In genomic region chr1:165194662-165195013, GRCm38 (mm10) we compare ENCODE assay signal across 9 mouse cellular contexts. TPM values are rescaled to one million over a fixed set of nuclear protein-coding genes. Genes with fewer than 3 reads are reported as not detected.
DNase-seq lines count a peak whose midpoint lies in the region; ATAC-seq and TF ChIP-seq lines count a peak whose summit lies in the region.
"Had no signal": no experiment of that assay in that cellular context is flagged by ENCODE, and none has a peak within 500 bp of the region (broad histone marks: within the 10 kb centered on the region; RNA-seq: fewer than 3 reads in every experiment).

No protein-coding gene starts in this region.

- H3K9ac ChIP-seq in liver, adult 2 months (ENCODE audit: low read depth, low read length), result no peak overlapping the region
- peak overlapping the region; percentile 67 for H3K9ac ChIP-seq in embryonic facial prominence, embryonic 14.5 days (ENCODE audit: low read depth, low read length)
- peak overlapping the region; percentile 78; the same call in 1 of the 2 replicates for H3K9ac ChIP-seq in intestine, embryonic 15.5 days
- peak overlapping the region; percentile 60; the same call in 1 of the 2 replicates for H3K9ac ChIP-seq in neural tube, embryonic 12.5 days

- no peak for DNase-seq in liver, adult 2 months (ENCODE audit: extremely low read depth, low read depth, low spot score)
- DNase-seq in liver, result no peak
- DNase-seq in embryonic facial prominence, embryonic 14.5 days (ENCODE audit: low spot score), result no peak
- DNase-seq in retina, embryonic 14.5 days (ENCODE audit: low spot score), result no peak
- no peak for DNase-seq in gastrocnemius, adult 18-20 months (ENCODE audit: low spot score)
- no peak for DNase-seq in kidney, postnatal 10 days

- H3K27ac ChIP-seq in liver, adult 2 months (replicated peaks; ENCODE audit: insufficient read depth, low read depth, low read length), result peak overlapping the region; percentile 66
- H3K27ac ChIP-seq in embryonic facial prominence, embryonic 14.5 days (replicated peaks; ENCODE audit: low read depth, low read length), result peak overlapping the region; percentile 52; the same call in 1 of the 2 replicates
- H3K27ac ChIP-seq in intestine, embryonic 15.5 days, result peak overlapping the region; percentile 28; the same call in 1 of the 2 replicates
- H3K27ac ChIP-seq in neural tube, embryonic 12.5 days, result no peak overlapping the region

- no peaks in the 10 kb centered on the region for H3K9me3 ChIP-seq in embryonic facial prominence, embryonic 14.5 days (ENCODE audit: control insufficient read depth, low read length)
- no peaks in the 10 kb centered on the region for H3K9me3 ChIP-seq in intestine, embryonic 15.5 days
- H3K9me3 ChIP-seq in neural tube, embryonic 12.5 days, result no peaks in the 10 kb centered on the region

- peaks cover 15% of the 10 kb centered on the region; the same call in 1 of the 2 replicates for H3K79me2 ChIP-seq in liver, adult 2 months (ENCODE audit: control insufficient read depth, insufficient read depth, low read length)

- H3K4me1 ChIP-seq in liver, adult 2 months (ENCODE audit: control insufficient read depth, insufficient read depth, low read length), result peaks cover 9% of the 10 kb centered on the region; the same call in 1 of the 2 replicates
- H3K4me1 ChIP-seq in embryonic facial prominence, embryonic 14.5 days (ENCODE audit: control insufficient read depth, insufficient read depth, low read length), result peaks cover 6% of the 10 kb centered on the region; the same call in 1 of the 2 replicates
- H3K4me1 ChIP-seq in intestine, embryonic 15.5 days (replicated peaks), result peaks cover 4% of the 10 kb centered on the region; the same call in 1 of the 2 replicates
- H3K4me1 ChIP-seq in neural tube, embryonic 12.5 days, result peaks cover 4% of the 10 kb centered on the region; the same call in 1 of the 2 replicates

- WGBS in liver, adult 2 months, result under 1% methylated on average over 5 of the region's 5 CpGs
- 7% methylated on average over 5 of the region's 5 CpGs for WGBS in embryonic facial prominence, embryonic 14.5 days
- 9% methylated on average over 5 of the region's 5 CpGs for WGBS in intestine, embryonic 15.5 days
- 19% methylated on average over 5 of the region's 5 CpGs for WGBS in neural tube, embryonic 12.5 days

- no peak for TF ChIP-seq CTCF in liver, adult 2 months (IDR thresholded peaks at IDR 0.05; ENCODE audit: low read depth, low read length)

- peak overlapping the region; percentile 94 for H3K4me3 ChIP-seq in liver, adult 2 months (ENCODE audit: insufficient read depth, low read depth, low read length)
- peak overlapping the region; percentile 68 for H3K4me3 ChIP-seq in embryonic facial prominence, embryonic 14.5 days (ENCODE audit: low read depth, low read length)
- peak overlapping the region; percentile 73 for H3K4me3 ChIP-seq in intestine, embryonic 15.5 days (replicated peaks)
- peak overlapping the region; percentile 68 for H3K4me3 ChIP-seq in neural tube, embryonic 12.5 days

- H3K27me3 ChIP-seq in liver, adult 2 months (ENCODE audit: control insufficient read depth, insufficient read depth, low read length), result no peaks in the 10 kb centered on the region
- H3K27me3 ChIP-seq in embryonic facial prominence, embryonic 14.5 days (replicated peaks; ENCODE audit: control insufficient read depth, insufficient read depth, low read length), result no peaks in the 10 kb centered on the region
- no peaks in the 10 kb centered on the region for H3K27me3 ChIP-seq in intestine, embryonic 15.5 days (replicated peaks)
- peaks cover 5% of the 10 kb centered on the region; the same call in 1 of the 2 replicates for H3K27me3 ChIP-seq in neural tube, embryonic 12.5 days (replicated peaks)

- H3K36me3 ChIP-seq in liver, adult 2 months (ENCODE audit: control insufficient read depth, insufficient read depth, low read length), result no peaks in the 10 kb centered on the region
- H3K36me3 ChIP-seq in embryonic facial prominence, embryonic 14.5 days (ENCODE audit: control insufficient read depth, insufficient read depth, low read length), result no peaks in the 10 kb centered on the region
- no peaks in the 10 kb centered on the region for H3K36me3 ChIP-seq in intestine, embryonic 15.5 days
- H3K36me3 ChIP-seq in neural tube, embryonic 12.5 days, result no peaks in the 10 kb centered on the region

- no peak for TF ChIP-seq POLR2A in liver, adult 2 months (IDR thresholded peaks at IDR 0.05; ENCODE audit: extremely low read depth, insufficient read depth, low read length)

- peak overlapping the region; percentile 84 for H3K4me2 ChIP-seq in embryonic facial prominence, embryonic 14.5 days (ENCODE audit: low read depth, low read length)
- peak overlapping the region; percentile 81 for H3K4me2 ChIP-seq in intestine, embryonic 15.5 days (replicated peaks)
- H3K4me2 ChIP-seq in neural tube, embryonic 12.5 days (replicated peaks), result peak overlapping the region; percentile 98

- peak; percentile 45; the same call in 1 of the 2 replicates for ATAC-seq in embryonic facial prominence, embryonic 14.5 days (ENCODE audit: low read depth)
- no peak; the same call in 1 of the 2 replicates for ATAC-seq in intestine, embryonic 15.5 days
- no peak for ATAC-seq in neural tube, embryonic 12.5 days (ENCODE audit: low FRiP score, low read depth)

RNA-seq across cellular contexts. Expression of gene Sft2d2, which starts 0.4 kb away (rescaled TPM):
- 29.8 and 34.5 TPM in 2 replicates for total RNA-seq in liver, adult 2 months (2014; rRNA removed)
- polyA plus RNA-seq in liver, adult 2 months (2012; rRNA removed), result 32.4 and 37.2 TPM in 2 replicates
- 21.3 and 22.0 TPM in 2 replicates for polyA plus RNA-seq in embryonic facial prominence, embryonic 14.5 days (2014; fragmentation: Nextera tagmentation; extraction: Ambion mirVana)
- polyA plus RNA-seq in intestine, embryonic 15.5 days (2015; fragmentation: Nextera tagmentation; extraction: Ambion mirVana), result 25.9 and 27.1 TPM in 2 replicates
- polyA plus RNA-seq in neural tube, embryonic 12.5 days (2016; fragmentation: Nextera tagmentation; extraction: Ambion mirVana), result 8.3 and 8.7 TPM in 2 replicates
- total RNA-seq in gastrocnemius, adult 18-20 months (2021), result 10 to 100 TPM in 1 of 2 experiments, 1 to 10 TPM in 1; 8.9 to 10.1 TPM

RNA-seq across cellular contexts. Expression of gene Tbx19, which starts 34.1 kb away (rescaled TPM):
- total RNA-seq in liver, adult 2 months (2014; rRNA removed), result not detected in 2 replicates
- 0.20 TPM in 1 of 2 replicates, not detected in the other for polyA plus RNA-seq in liver, adult 2 months (2012; rRNA removed)
- 0.36 and 0.88 TPM in 2 replicates for polyA plus RNA-seq in embryonic facial prominence, embryonic 14.5 days (2014; fragmentation: Nextera tagmentation; extraction: Ambion mirVana)
- not detected in 2 replicates for polyA plus RNA-seq in intestine, embryonic 15.5 days (2015; fragmentation: Nextera tagmentation; extraction: Ambion mirVana)
- not detected in 2 replicates for polyA plus RNA-seq in neural tube, embryonic 12.5 days (2016; fragmentation: Nextera tagmentation; extraction: Ambion mirVana)
- not detected for total RNA-seq in gastrocnemius, adult 18-20 months (2021)
- total RNA-seq: layer of hippocampus, postnatal 25 days had no signal

RNA-seq across cellular contexts. Expression of gene Tiprl, which starts 42.2 kb away (rescaled TPM):
- total RNA-seq in liver, adult 2 months (2014; rRNA removed), result 14.7 and 20.7 TPM in 2 replicates
- 12.2 and 12.7 TPM in 2 replicates for polyA plus RNA-seq in liver, adult 2 months (2012; rRNA removed)
- 90.6 and 100 TPM in 2 replicates for polyA plus RNA-seq in embryonic facial prominence, embryonic 14.5 days (2014; fragmentation: Nextera tagmentation; extraction: Ambion mirVana)
- polyA plus RNA-seq in intestine, embryonic 15.5 days (2015; fragmentation: Nextera tagmentation; extraction: Ambion mirVana), result 77.9 and 85.6 TPM in 2 replicates
- 108 TPM in 2 replicates for polyA plus RNA-seq in neural tube, embryonic 12.5 days (2016; fragmentation: Nextera tagmentation; extraction: Ambion mirVana)
- total RNA-seq in gastrocnemius, adult 18-20 months (2021), result 10 to 100 TPM; 17.1 to 20.7 TPM
